Mouse (Mus musculus) ES-E14 (cell line): ENCODE measurements around the gene Slc1a4. TPM values are rescaled to one million over a fixed set of nuclear protein-coding genes. Genes with fewer than 3 reads are reported as not detected.

Source experiments
- DNase-seq: peaks from one replicate; pipeline ENCODE4 v3.0.0-alpha.2; 2013; ENCODE audit warnings: low read depth, low spot score
- H3K27ac ChIP-seq: 2 replicates; pipeline ENCODE4 v1.5.1; 2012; ENCODE audit warnings: low read depth, mild to moderate bottlenecking, low read length, moderate library complexity, mixed read lengths; ENCODE audit not compliant: poor library complexity, insufficient read depth, severe bottlenecking
- H3K36me3 ChIP-seq: 2 replicates; pipeline ENCODE4 v1.6.1; 2012; ENCODE audit warnings: mild to moderate bottlenecking, low read length, moderate library complexity, mixed read lengths; ENCODE audit not compliant: control insufficient read depth, poor library complexity, insufficient read depth, severe bottlenecking
- H3K4me1 ChIP-seq, 2 experiments: fragments of 150-350 bp in 1 of 2; sonication (generic) in 1 of 2; 2 replicates each; pipeline ENCODE4 v1.6.1; 2012; ENCODE audit warnings: low read length in 2 of 2, mild to moderate bottlenecking in 1 of 2, mixed read lengths in 1 of 2; ENCODE audit not compliant: control insufficient read depth in 2 of 2, insufficient read depth in 2 of 2, poor library complexity in 1 of 2
- H3K4me3 ChIP-seq, 2 experiments: fragments of 150-350 bp in 1 of 2; sonication (generic) in 1 of 2; 2 replicates each; pipeline ENCODE4 v1.5.1; 2012; ENCODE audit warnings: low read length in 2 of 2, low read depth in 1 of 2, mild to moderate bottlenecking in 1 of 2, mixed read lengths in 1 of 2; ENCODE audit not compliant: insufficient read depth in 1 of 2, poor library complexity in 1 of 2, severe bottlenecking in 1 of 2
- H3K9ac ChIP-seq: 2 replicates; pipeline ENCODE4 v1.6.1; 2012; ENCODE audit warnings: low read depth, mild to moderate bottlenecking, low read length, mixed read lengths; ENCODE audit not compliant: poor library complexity, insufficient read depth, severe bottlenecking
- H3K9me3 ChIP-seq: fragments of 150-350 bp; sonication (generic); 2 replicates; pipeline ENCODE4 v1.6.1; 2012; ENCODE audit warnings: low read depth, mild to moderate bottlenecking, low read length; ENCODE audit not compliant: control insufficient read depth, insufficient read depth
- CHD2 ChIP-seq: IDR thresholded peaks from 2 replicates; pipeline ENCODE4 v1.6.1; 2014; ENCODE audit warnings: mild to moderate bottlenecking, low read depth, low read length, inconsistent platforms
- HCFC1 ChIP-seq: IDR thresholded peaks from 2 replicates; pipeline ENCODE4 v1.6.1; 2012; ENCODE audit warnings: low read length, inconsistent platforms, borderline replicate concordance; ENCODE audit not compliant: insufficient read depth
- MAFK ChIP-seq: IDR thresholded peaks from 2 replicates; pipeline ENCODE4 v1.6.1; 2014; ENCODE audit warnings: mild to moderate bottlenecking, low read depth, low read length, inconsistent platforms; ENCODE audit not compliant: insufficient read depth
- ZC3H11A ChIP-seq: IDR thresholded peaks from 2 replicates; pipeline ENCODE4 v1.6.1; 2012; ENCODE audit warnings: low read depth, mild to moderate bottlenecking, inconsistent platforms, low read length, borderline replicate concordance
- ZNF384 ChIP-seq: IDR thresholded peaks from 2 replicates; pipeline ENCODE4 v1.6.1; 2012; ENCODE audit warnings: low read depth, low read length, inconsistent platforms
- in situ Hi-C, 2 experiments: fragments of 600-800 bp; cut with MboI; formaldehyde crosslinking; loops; one replicate each; pipeline ENCODE4 v1.15.1; 2025; ENCODE audit warnings: low sequenced_read_pairs in 2 of 2, inconsistent platforms in 1 of 2; ENCODE audit not compliant: unreplicated experiment in 2 of 2
- total RNA-seq: library from RNA; depleted of rRNA; stranded (reverse); fragments of 300-350 nt; gene quantifications from 2 replicates; pipeline ENCODE4 v1.2.3, GENCODE M21; 2012

Gene Slc1a4
- total RNA-seq, 1 experiment = 35.2 TPM

DNA sequence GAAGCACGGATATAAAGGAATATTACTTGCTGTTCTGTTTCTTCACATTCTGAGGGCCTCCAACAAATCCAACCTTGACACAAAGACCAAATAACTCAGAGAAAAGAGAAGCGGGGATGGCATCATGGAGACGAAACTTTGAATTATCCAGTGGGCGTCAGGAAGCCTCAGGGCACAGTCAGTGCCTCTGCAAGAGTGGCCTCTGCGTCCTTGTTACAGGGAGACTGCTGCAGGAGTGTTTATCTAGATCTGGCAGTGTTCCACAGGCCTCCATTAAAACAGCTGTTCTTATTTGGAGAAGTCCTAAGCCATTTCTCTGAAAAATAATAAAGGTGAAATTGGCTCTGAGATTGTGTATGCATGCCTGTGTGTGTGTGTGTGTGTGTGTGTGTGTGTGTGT is 51.5 kb downstream of the Slc1a4 start:
- DNase-seq = no peak
- Histone ChIP-seq H3K4me1 (no peaks in the 10 kb centered on the region), H3K4me3 (no peak overlapping the region), H3K27ac (no peak overlapping the region), H3K9me3 (no peaks in the 10 kb centered on the region), H3K9ac (no peak overlapping the region), H3K36me3 (no peaks in the 10 kb centered on the region)
- in situ Hi-C loops = no loop called here
- TF ChIP-seq HCFC1 (no peak), ZC3H11A (no peak), CHD2 (no peak), ZNF384 (no peak), MAFK (no peak)

DNA sequence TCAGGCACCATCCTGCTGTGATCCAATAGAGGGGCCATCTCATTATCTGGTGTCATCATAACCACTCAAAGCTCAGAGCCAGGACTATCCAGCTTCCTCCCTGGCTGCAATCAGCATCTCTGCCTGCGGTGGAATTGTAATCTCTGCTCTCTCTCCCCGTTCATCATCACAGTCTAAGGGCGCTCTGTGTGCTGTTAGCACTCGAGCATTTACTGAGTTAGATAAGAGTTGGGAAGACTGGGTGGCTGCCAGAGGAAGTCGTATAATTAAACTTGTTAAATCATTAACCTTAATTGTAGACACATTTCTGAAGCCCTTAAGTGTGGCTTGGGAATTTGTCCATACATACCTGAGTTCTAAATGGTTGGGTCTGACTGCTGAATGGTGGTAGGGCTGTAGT is 53.8 kb downstream of the Slc1a4 start:
- TF ChIP-seq ZC3H11A (no peak), CHD2 (no peak), MAFK (no peak), HCFC1 (no peak), ZNF384 (no peak)
- in situ Hi-C loops = no loop called here
- no peak overlapping the region for H3K9ac ChIP-seq
- no peak overlapping the region for H3K27ac ChIP-seq
- no peaks in the 10 kb centered on the region for H3K9me3 ChIP-seq
- DNase-seq = no peak
- no peaks in the 10 kb centered on the region for H3K4me1 ChIP-seq
- H3K4me3 ChIP-seq = no peak overlapping the region
- no peaks in the 10 kb centered on the region for H3K36me3 ChIP-seq

DNA sequence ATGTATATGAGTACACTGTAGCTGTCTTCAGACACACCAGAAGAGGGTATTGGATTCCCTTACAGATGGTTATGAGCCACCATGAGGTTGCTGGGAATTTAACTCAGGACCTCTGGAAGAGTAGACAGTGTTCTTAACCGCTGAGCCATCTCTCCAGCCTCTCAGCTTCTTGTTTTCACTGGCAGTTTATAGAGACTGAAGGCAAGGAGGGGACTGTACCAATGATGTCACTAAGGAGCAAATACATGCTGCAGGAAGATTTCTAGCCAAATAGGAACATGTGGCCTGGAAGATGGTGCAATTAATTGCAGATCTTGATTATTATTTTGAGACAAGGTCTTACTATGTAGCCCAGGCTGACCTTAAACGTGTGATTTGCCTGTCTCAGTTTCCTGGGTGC is 55.4 kb downstream of the Slc1a4 start:
- H3K4me3 ChIP-seq = no peak overlapping the region
- no peak overlapping the region for H3K27ac ChIP-seq
- TF ChIP-seq HCFC1 (no peak), ZC3H11A (no peak), CHD2 (no peak), ZNF384 (no peak), MAFK (no peak)
- DNase-seq = no peak
- H3K9me3 ChIP-seq = no peaks in the 10 kb centered on the region
- H3K4me1 ChIP-seq = no peaks in the 10 kb centered on the region
- no peaks in the 10 kb centered on the region for H3K36me3 ChIP-seq
- in situ Hi-C loops = no loop called here
- H3K9ac ChIP-seq = no peak overlapping the region

DNA sequence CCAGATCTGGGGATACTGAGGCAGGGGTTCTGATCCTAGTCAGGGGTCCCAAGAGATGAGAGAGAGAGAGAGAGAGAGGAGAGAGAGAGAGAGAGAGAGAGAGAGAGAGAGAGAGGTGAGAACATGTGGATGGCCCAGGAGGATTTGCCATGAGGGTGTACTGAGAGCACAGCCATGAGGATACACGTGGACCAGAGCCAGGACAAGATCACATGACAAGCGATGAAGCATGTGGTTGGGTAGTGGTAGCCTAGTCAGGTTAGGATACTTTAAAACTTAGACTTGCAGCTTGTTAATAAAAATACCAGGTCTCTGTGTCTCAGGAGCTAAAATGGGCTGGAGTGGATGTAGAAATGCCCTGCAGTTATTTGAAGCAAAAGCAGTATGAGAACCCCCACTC is 56.5 kb downstream of the Slc1a4 start:
- Histone ChIP-seq H3K9me3 (no peaks in the 10 kb centered on the region), H3K4me3 (no peak overlapping the region), H3K9ac (no peak overlapping the region), H3K36me3 (no peaks in the 10 kb centered on the region), H3K4me1 (no peaks in the 10 kb centered on the region), H3K27ac (no peak overlapping the region)
- TF ChIP-seq ZNF384 = no peak
- TF ChIP-seq ZC3H11A = no peak
- TF ChIP-seq MAFK = no peak
- in situ Hi-C loops = no loop called here
- DNase-seq = no peak

DNA sequence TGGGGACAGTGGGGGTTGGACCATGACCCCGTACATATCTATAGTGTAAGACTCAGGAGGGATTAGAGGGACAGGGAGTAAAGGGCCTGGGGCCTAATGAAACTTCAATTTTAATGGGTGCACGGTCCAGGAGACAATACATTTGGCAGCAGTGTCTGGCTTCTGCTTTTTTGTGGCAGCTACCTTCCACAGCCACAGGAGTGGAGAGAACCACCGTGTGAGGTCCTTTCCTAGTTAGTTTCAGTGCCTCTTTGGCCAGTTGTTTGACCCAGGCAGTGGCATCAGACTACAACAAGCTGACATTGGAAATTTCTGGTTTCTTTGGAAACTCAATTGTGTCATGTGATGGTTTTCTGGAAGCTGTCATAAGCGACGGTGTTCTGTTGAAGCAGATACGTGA is 62.6 kb downstream of the Slc1a4 start:
- in situ Hi-C loops = loop anchor here in 1 of 2 experiments (10.0 kb wide), 1 partner anchor 135 kb away; no protein-coding TSS in a partner anchor
- no peak overlapping the region for H3K4me3 ChIP-seq
- H3K9ac ChIP-seq = no peak overlapping the region
- no peak for TF ChIP-seq HCFC1
- TF ChIP-seq ZNF384 = no peak
- TF ChIP-seq CHD2 = no peak
- TF ChIP-seq MAFK = no peak
- no peak for TF ChIP-seq ZC3H11A
- H3K27ac ChIP-seq = no peak overlapping the region
- DNase-seq = no peak
- H3K4me1 ChIP-seq = no peaks in the 10 kb centered on the region
- no peaks in the 10 kb centered on the region for H3K36me3 ChIP-seq
- H3K9me3 ChIP-seq = no peaks in the 10 kb centered on the region
